Mouse (Mus musculus) embryonic fibroblast, embryonic 13.5 days (primary cell): ENCODE measurements around the gene Gch1.

ENCODE experiments used
- CTCF ChIP-seq: IDR thresholded peaks from 2 replicates; pipeline ENCODE4 v1.5.1; 2011; ENCODE audit warnings: mild to moderate bottlenecking, control low read depth, low read length, moderate library complexity, borderline replicate concordance; ENCODE audit not compliant: insufficient read depth
- POLR2A ChIP-seq: IDR thresholded peaks from 2 replicates; pipeline ENCODE4 v1.6.1; 2011; ENCODE audit warnings: low read depth, mild to moderate bottlenecking, control low read depth, low read length, moderate library complexity

GRCm38 (mm10) chr14:47234526-47235250 is 45.5 kb upstream of the Gch1 start:
- TF ChIP-seq CTCF = no peak
- TF ChIP-seq POLR2A = no peak
